Mouse (Mus musculus) olfactory bulb, adult 2 months (tissue): ENCODE results near the gene Ubxn11. TPM values are rescaled to one million over a fixed set of nuclear protein-coding genes. Genes with fewer than 3 reads are reported as not detected.
A peak's percentile ranks its signal among the peaks of the same experiment; 100 is the strongest.

Experiments
- H3K27ac ChIP-seq: fragments of 200-500 bp; 2 replicates; pipeline ENCODE4 v1.5.1; 2012; ENCODE audit warnings: low read depth, low read length; ENCODE audit not compliant: insufficient read depth
- H3K4me1 ChIP-seq: fragments of 200-500 bp; 2 replicates; pipeline ENCODE4 v1.6.1; 2012; ENCODE audit warnings: low read length; ENCODE audit not compliant: control insufficient read depth, insufficient read depth
- H3K4me3 ChIP-seq: fragments of 200-500 bp; 2 replicates; pipeline ENCODE4 v1.5.1; 2012; ENCODE audit warnings: mild to moderate bottlenecking, low read depth, low read length, moderate library complexity; ENCODE audit not compliant: insufficient read depth
- CTCF ChIP-seq: fragments of 200-500 bp; IDR thresholded peaks from 2 replicates; pipeline ENCODE4 v1.5.1; 2012; ENCODE audit warnings: low read depth, mild to moderate bottlenecking, low read length, moderate library complexity; ENCODE audit not compliant: insufficient read depth
- POLR2A ChIP-seq: fragments of 200-500 bp; IDR thresholded peaks from 2 replicates; pipeline ENCODE4 v1.6.1; 2012; ENCODE audit warnings: mild to moderate bottlenecking, low read depth, low read length, moderate library complexity; ENCODE audit not compliant: insufficient read depth
- WGBS: fragments of 180-500 bp; shearing (Covaris S2); methylation state at CpG from one replicate; pipeline ENCODE4 v1.1.7; 2018; 5-methylcytosine and 5-hydroxymethylcytosine counted together
- polyA plus RNA-seq: library from polyadenylated mRNA; stranded (reverse); fragments of >200 nt; gene quantifications from 2 replicates; pipeline ENCODE4 v1.2.4, GENCODE M21; 2012; ENCODE audit warnings: low replicate concordance; ENCODE audit not compliant: missing spikeins, insufficient read depth, insufficient read length

Ubxn11 gene
- polyA plus RNA-seq, result not detected in 2 replicates

- WGBS, result 18% methylated on average over 34 of the region's 34 CpGs
- Histone ChIP-seq H3K4me1 (no peaks in the 10 kb centered on the region; the same call in 1 of the 2 replicates), H3K27ac (no peak within 1 kb of the TSS), H3K4me3 (peak within 1 kb of the TSS; percentile 79)
- TF ChIP-seq POLR2A, result peak; percentile 43; the same call in 1 of the 2 replicates
- no peak for TF ChIP-seq CTCF
Observed at GRCm38 (mm10) chr4:134101979-134102741, at the start of gene Ubxn11. Gene Ubxn11, plus strand, starts transcription at chr4:134102570.

DNA sequence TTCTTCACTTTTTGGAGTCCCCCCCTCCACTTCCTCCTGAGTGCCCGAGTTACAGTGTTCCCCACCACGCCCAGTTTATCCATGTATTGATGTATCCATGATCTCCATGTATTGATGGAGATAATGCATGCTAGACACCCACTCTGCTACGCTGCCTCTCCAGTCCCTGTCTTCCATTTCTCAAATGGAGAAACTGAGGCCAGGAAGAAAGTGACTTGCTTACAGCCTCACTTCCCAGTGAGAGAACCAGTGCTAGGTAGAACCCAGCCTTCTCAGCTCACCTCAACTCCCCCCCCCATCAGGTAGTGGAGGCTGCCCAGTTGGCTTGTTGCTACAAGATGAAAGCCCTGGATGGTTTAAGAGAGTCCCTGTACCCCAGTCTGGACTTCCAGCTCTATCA is 48.8 kb upstream of the Ubxn11 start, which contains the start of gene Zfp683:
Zfp683 (plus strand) TSS at position 301 of the 400 bp plus-strand sequence.
- Histone ChIP-seq H3K4me3 (no peak within 1 kb of the TSS), H3K27ac (no peak within 1 kb of the TSS), H3K4me1 (peaks cover 5% of the 10 kb centered on the region)
- TF ChIP-seq CTCF, result no peak
- TF ChIP-seq POLR2A, result no peak
- WGBS, result 84% methylated on average over 3 of the region's 3 CpGs

DNA sequence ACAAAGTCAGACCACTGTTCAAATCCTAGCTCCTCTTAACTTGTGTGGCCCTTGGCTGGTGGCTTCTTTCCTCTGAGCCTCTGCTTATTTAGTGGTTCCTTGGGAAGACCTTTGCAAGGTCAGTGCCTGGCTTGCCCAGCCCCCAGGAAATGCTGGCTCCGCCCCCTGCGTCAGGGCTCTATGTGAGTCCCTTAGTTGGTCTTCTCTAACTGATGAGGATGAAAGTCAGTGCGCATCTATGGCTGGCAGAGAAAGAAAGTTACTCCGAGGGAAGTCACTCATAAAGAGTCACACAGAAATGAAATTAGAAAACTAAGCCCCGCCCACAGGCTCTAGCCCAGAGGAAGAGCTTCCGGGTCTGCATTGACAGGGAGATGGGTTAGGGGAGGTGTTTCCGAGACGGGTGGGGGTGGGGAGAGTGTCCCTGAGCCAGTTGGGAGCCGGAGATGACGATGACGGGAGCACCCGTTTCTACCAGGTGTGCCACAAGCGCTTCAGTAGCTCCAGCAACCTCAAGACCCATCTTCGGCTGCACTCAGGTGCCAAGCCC is 44.1 kb upstream of the Ubxn11 start:
- 47% methylated on average over 14 of the region's 14 CpGs for WGBS
- H3K4me3 ChIP-seq, result no peak overlapping the region
- no peak overlapping the region for H3K27ac ChIP-seq
- H3K4me1 ChIP-seq, result no peaks in the 10 kb centered on the region
- no peak for TF ChIP-seq POLR2A
- no peak for TF ChIP-seq CTCF

GRCm38 (mm10) chr4:134058908-134059307 is 43.5 kb upstream of the Ubxn11 start:
- H3K4me1 ChIP-seq, result no peaks in the 10 kb centered on the region
- no peak overlapping the region for H3K27ac ChIP-seq
- H3K4me3 ChIP-seq, result no peak overlapping the region
- WGBS, result 86% methylated on average over 6 of the region's 6 CpGs
- TF ChIP-seq CTCF, result no peak
- no peak for TF ChIP-seq POLR2A

DNA sequence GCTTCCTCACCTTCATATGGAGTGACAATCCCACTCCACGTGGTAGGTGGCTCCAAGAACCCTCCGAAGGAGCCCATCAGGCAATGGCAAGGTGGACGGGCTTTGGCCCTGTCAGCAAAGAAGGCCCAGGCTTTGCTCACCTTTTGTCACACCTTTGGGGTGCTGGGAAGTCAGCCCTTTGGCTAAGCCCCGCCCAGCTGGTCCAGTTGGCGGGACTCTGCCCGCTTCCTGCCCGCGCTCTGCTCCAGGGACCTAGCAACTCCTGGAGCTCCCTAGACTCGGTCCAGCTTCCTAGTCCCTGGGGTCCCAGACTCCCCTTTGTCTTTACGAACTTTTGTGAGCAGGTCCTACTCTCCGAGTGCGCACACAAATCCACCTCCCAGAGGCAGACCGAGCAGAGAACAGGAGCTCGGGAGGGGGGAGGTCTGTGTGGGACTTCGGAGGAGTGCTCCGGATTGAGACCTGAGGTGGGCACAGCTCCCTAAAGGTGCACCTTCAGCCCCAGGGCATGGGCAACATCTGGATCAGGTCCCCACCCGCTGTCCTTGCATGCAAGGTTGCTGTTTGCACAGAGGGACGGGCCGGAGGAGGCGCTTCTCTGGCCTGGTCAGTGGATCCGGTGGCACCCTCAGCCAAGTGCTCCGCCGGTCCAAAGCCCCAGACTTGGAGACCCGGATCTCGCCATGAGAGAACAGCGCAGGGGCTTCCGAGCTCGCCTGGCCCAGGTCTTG is 42.1 kb upstream of the Ubxn11 start, which contains the start of gene Crybg2:
Crybg2 (plus strand) TSS at position 681 of the 731 bp plus-strand sequence.
- 69% methylated on average over 28 of the region's 28 CpGs for WGBS
- H3K27ac ChIP-seq, result no peak within 1 kb of the TSS
- H3K4me3 ChIP-seq, result no peak within 1 kb of the TSS
- TF ChIP-seq POLR2A (no peak), CTCF (no peak)
- peaks cover 2% of the 10 kb centered on the region; the same call in 1 of the 2 replicates for H3K4me1 ChIP-seq

DNA sequence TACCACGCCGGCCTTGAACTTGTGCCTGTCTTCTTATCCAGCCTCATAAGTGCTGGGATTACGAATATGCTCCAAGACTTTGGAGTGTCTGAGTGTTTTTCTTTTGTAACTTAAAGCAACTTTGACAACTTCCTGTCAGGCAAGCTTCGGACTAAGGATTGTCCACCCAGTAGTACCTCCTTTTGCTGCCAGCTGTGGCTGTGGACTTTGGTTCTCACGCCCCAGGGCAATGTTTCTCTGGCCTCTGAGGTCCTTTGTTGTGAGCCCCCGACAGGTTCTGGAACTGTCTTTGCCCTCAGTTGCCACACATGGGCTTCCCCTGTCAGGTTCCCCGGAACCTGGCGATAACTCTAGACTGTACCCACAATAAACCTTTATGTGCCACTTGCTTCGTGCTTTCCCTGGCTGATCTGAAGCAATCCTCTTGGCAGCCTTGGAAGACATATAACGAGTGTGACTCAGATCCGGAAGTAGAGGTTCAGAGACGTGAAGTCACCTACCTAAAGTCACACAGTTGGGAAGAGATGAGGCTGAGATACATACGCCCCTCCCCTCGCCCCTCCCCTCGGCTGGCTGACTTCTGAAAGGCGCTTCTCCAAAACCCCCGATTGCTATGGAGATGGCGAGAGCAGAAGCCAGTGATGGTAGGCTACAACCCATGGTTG is 41.1 kb upstream of the Ubxn11 start:
- TF ChIP-seq CTCF (no peak), POLR2A (no peak)
- H3K4me3 ChIP-seq, result no peak overlapping the region
- no peak overlapping the region for H3K27ac ChIP-seq
- 69% methylated on average over 18 of the region's 18 CpGs for WGBS
- peaks cover 10% of the 10 kb centered on the region for H3K4me1 ChIP-seq

DNA sequence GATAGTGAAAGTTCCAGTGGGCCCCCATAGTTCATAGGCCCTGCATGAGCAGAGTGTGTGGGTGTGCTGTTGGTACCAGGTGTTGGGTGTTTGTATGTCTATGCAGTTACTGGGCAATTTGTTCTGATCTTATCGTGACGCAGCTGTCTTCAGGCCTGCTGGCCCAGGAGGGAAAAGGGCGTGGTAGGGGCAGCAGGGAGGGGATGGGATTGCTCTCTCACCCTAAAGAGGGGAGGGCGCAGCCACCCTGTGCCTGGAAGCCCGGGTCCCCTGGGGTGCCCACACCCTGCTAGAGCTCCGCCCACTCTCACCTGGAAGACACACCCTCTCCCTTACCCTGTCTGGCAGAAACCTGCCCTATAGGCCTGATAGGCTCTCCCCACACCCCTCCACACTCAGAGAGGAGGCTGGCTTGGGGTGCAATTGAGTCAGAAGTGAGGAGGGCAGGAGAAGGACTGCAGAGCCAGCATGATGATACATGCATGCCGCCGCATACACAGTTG is 40.4 kb upstream of the Ubxn11 start:
- WGBS, result 69% methylated on average over 8 of the region's 8 CpGs
- Histone ChIP-seq H3K4me3 (no peak overlapping the region), H3K27ac (no peak overlapping the region), H3K4me1 (peaks cover 17% of the 10 kb centered on the region)
- TF ChIP-seq CTCF, result no peak
- no peak for TF ChIP-seq POLR2A

GRCm38 (mm10) chr4:134062561-134062960 is 39.8 kb upstream of the Ubxn11 start:
- TF ChIP-seq POLR2A (no peak), CTCF (no peak)
- no peak overlapping the region for H3K4me3 ChIP-seq
- WGBS, result 73% methylated on average over 8 of the region's 8 CpGs

More at GRCm38 (mm10) chr4:134062561-134062960, 39.8 kb upstream of the Ubxn11 start:
- H3K27ac ChIP-seq, result no peak overlapping the region
- H3K4me1 ChIP-seq, result peaks cover 22% of the 10 kb centered on the region
